Mouse (Mus musculus): ENCODE results near the gene Loxl3.

Loxl3 gene

DNA sequence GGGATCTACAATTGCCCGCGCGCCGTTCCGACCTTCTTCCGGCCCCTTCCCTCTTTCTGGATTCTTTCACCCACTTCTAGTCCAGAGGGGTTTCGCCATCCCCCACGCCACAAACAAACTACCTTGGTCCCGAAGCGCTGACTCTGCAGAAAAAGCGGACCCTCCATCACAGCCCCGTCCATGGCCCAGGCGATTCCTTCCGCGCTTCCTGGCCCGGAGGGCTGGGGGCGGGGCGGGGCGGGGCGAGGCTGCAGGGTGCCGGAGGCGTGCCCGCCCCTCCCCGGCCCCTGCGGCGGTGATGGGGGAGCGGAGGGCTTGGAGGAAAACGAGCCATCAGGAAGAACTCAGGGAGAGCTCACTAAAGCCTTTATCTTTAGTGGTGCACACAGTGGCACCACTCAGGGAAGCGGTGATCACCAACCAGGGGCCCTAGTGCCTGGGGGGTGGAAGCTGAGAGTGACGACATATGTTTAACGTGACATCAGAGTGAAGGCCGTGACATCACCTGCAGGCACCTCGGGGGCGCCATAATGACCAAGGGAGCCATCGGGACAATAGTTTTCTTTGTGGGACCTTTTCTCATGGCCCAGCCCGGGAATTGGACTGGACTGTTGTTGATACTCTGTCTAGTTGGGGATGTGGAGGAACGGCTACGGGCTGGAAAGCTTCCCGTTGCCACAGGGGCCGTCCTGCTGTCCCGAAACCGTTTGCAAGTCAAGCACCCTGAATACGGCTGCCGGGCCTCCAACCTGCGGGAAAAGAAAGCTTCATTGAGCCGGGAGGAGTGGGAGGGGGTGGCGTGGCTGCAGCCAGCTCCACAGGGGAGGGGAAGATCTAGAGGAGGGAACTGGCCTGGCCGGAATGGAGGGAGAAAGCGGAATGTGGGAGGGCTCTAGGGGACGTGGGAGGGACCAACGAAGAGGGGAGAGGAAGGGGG lies at the start of gene Loxl3, which contains the start of gene Dok1:
Gene Loxl3, plus strand, starts transcription at position 925 of the 937 bp plus-strand sequence.
Gene Dok1, minus strand, starts transcription at position 223 of the 937 bp plus-strand sequence.
- peak; percentile 82 to 85 for DNase-seq

- DNase-seq: no peak
Measured at GRCm38 (mm10) chr6:82987411-82987971, 46.5 kb upstream of the Loxl3 start.

GRCm38 (mm10) chr6:82993696-82994095 lies 40.3 kb upstream of the Loxl3 start:
- DNase-seq: no peak

- DNase-seq: no peak
Measured at GRCm38 (mm10) chr6:82994372-82994771, 39.6 kb upstream of the Loxl3 start.

DNA sequence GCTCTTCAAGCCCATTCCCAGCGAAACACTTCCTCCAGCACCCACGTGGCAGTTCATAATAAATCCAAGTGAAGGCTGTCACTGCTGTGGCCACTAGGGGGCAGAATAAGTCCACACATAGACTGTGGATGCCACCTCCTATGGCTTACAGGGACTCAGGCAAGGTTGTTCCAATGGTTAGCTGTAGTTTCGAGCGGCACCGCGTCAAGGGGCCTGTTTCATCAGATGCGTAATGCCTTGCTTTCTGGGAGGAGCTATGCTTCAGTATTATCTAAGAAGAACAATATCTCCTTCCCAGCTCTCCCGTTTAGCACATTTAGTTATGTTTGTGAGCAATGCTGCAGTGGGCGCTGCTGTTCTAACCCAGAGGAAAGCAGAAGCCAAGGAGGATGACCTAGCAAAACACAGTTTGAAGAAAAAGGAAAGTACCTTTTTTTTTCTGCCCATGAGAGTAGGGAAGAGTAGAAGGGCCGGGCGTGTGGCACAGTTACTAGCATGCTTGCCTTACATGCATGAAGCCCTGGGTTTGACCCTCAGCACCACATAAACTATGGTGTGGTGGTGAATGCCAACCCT lies 37.1 kb upstream of the Loxl3 start:
- DNase-seq: peak; percentile 92 to 93

GRCm38 (mm10) chr6:82997511-82998102 lies 36.4 kb upstream of the Loxl3 start:
- DNase-seq: peak; percentile 52 to 76

DNA sequence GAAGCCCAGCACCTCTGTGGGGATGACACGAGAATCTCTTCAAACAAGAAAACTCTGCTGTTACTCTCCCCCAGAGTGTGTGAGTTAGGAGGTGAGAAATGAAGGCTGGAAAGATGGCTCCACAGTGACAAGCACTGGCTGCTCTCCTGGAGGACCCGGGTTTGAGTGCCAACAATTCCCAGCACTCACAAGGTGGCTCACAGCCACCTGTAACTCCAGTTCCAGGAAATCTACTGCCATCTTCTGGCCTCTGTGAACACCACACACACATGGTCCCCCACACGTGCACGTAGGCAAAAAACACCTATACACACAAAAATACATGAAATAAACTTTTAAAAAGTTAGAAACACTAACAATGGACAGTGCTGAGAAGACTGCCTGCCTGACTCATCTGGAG lies 35.6 kb upstream of the Loxl3 start:
- no peak for DNase-seq

DNA sequence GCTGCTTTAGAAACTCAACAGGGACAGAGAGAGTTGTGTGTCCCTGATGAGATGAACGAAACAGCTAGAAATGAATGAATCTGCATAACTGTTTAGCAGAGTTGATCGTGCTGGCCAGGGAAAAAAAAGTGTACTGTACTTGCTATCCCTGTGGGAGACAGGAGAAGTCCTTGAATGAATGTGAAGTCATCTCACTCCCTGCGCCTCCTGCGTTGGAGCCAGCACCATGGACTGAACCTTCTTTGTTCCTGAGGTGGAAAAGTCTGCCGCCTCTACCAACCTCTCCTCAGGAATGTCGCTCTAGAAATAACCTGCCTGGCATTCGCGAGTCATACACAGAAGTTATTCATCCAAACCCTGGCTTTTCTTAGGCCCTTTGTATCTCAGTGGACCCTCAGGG lies 34.0 kb upstream of the Loxl3 start:
- DNase-seq: no peak

DNA sequence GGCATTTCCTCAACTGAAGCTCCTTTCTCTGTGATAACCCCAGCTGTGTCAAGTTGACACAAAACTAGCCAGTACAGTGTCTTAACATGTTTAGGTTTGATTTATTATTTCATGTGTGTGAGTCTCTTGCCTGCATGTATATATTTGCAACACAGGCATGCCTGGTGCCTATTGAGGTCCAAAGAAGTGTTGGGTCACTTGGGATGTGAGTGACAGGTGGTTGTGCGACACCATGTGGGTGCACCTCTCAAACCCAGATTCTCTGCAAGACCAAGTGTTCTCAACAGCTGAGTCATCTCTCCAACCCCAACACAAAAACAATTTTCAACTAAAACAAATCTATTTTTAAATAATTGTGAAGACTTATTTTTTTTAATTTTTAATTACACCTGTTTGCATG lies 30.9 kb upstream of the Loxl3 start:
- no peak for DNase-seq

DNA sequence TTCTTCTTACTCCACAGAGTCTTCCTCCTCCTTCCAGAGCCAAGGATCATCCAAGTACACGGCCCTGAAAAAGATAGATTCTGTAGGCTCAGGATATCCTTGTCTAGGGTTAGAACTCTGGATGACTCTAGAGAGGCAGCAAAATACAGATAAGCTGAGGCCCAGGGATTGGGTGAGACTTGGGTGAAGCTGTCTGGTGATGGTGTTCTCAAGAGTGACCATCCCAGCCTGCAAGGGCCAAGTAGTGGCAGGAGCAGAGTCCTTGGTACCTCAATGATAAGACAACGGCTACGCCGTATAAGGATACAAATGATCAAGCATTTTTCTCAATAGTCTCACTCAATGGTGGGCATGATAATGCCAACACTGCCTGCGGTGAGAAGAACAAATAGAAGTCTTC lies 30.1 kb upstream of the Loxl3 start:
- DNase-seq: no peak

DNA sequence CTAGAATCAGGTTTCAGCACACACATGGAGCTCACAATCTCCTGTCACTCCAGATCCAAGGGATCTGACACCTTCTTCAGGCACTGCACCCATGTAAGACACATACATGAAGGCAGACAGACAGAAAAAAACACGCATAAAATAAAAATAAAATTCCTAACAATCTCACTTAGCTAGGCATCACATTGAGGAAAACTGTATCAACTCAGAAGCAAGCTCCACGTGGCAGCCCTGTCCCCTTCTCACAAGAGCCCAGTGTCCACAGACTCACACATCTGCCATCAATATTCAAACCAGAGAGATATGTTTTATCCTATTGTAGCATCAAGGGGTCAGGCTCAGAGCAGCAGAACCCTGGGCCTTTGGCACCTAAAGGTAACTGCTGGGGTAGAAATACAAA lies 29.7 kb upstream of the Loxl3 start:
- no peak for DNase-seq

DNA sequence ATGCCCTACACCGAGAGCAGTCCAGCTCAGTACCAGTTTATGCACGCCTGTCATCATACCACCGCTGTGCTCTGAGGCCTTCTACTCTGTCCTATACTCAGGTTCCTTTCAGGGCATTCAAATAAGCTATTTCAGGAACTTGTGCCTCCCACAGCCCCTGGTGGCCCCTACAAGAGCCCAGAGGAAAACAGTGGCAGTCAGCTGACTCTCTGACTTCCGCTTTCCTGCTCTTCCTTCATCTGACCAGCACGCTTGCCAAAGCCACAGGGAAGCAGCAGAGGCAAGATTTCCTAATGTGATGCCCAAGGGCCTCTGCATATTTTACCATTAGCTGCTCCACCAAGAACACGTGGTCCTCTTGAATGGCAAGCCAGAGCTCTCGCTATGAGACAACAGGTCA lies 29.1 kb upstream of the Loxl3 start:
- DNase-seq: peak; percentile 71 to 78

GRCm38 (mm10) chr6:83005444-83006011 lies 28.4 kb upstream of the Loxl3 start:
- DNase-seq: no peak

DNA sequence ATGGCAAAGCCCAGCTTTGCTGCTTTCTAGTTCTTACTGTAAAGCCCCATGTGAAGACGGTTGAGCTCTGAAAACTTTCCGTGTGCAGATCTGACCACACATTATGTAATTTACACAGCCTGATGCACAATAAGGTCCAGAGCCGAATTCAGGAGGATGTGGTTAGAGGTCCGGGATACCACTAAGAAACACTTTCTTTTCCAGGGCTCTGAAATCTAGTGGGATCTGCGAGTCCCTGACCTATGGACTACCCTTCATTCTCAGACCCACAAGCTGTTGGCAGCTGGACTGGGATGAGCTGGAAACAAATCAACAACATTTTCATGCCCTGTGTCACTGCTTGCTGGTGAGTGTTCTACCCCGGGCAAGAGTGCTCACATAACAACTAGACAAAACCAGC lies 27.9 kb upstream of the Loxl3 start:
- no peak for DNase-seq

DNA sequence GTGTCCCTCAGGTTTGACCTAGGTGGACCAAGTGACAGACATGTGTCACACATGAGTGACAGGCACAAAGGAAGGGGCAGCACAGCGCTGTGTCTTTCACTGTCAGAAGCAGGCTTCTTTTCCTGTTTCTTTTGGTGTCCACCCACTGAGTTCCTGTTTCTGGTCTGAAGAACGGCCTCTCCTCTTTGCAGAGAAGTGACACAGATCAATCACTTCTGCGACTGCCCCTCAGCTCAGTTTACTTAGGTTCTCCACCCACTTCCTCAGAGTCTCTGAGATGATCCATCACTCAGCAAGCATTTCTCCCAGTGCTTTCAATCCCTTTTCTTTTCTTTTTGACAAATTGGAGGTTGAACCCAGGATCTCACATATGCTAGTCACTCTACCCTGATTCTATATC lies 25.3 kb upstream of the Loxl3 start:
- peak; percentile 41 to 49 for DNase-seq

GRCm38 (mm10) chr6:83010010-83010409 lies 24.0 kb upstream of the Loxl3 start:
- DNase-seq: no peak

DNA sequence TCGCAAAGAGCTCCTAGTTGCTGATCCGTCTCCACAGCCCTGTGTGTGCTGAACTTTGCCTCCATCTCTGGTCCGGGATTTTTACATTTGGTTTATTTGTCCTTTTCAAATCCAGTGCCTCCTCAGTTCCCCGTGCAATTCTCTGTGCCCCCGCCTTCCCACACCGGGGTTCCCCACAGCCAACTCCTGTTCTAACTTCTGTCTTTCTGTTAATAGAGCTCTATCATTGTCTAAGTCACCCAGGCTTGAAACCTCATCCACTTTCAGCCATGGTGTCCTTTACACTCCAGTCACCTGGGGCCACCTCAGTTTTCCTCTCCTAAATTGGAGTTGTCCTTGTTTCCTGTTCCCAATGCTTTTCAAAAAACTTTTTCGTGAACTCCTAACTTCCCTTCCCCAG lies 22.7 kb upstream of the Loxl3 start:
- DNase-seq: no peak

DNA sequence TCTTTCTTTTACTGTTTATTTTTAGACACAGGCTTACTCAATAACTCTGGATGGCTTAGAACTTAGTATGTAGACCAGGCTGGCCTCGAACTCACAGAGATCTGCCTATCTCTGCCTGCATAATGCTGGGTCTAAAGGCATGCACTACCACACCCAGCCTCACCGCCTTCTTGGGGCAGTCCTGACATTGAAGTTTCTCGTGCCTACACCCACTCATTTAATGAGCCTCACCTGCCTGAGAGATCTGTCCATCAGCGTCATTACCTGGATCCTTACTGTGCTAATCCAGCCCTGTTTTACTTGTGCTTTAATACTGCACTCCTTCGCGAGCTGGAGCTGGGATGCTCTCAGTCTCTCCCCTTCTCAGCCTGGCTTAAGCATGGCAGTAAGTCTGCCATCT lies 22.2 kb upstream of the Loxl3 start:
- no peak for DNase-seq

GRCm38 (mm10) chr6:83013444-83013843 lies 20.5 kb upstream of the Loxl3 start:
- DNase-seq: no peak

GRCm38 (mm10) chr6:83014482-83015466 lies 19.2 kb upstream of the Loxl3 start:
- DNase-seq: no peak

DNA sequence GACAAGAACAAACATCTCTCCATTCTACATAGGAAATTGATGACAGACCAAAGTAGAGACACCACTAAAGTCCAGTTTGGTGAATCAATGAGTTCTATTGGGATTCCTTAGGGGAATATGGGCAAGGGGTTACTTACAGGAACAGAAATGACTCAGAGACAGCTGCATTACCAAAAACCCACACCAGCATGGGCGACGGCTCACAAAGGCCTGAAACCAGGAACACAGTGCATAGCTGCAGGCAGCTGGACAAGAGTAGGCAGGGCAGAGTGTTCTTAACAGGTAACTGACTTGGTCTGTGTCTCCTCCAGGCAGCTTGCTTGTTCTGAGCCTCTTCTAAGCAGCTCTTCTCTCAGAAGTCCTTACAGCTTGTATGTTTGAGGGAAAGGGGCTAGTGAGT lies 18.2 kb upstream of the Loxl3 start:
- no peak for DNase-seq

GRCm38 (mm10) chr6:83017190-83017589 lies 16.8 kb upstream of the Loxl3 start:
- DNase-seq: peak; percentile 33 to 63

All from lung, postnatal 4 days (tissue).